Mouse (Mus musculus) brown adipose tissue, adult 24 weeks (tissue): Measurements from ENCODE around the gene Cnpy4. TPM values are rescaled to one million over a fixed set of nuclear protein-coding genes. Genes with fewer than 3 reads are reported as not detected.

Experiments
- H3K27ac ChIP-seq: fragments of 200-500 bp; replicated peaks from 2 replicates; pipeline ENCODE4 v1.5.1; 2012; ENCODE audit warnings: low read depth, mild to moderate bottlenecking, low read length
- H3K4me1 ChIP-seq: fragments of 200-500 bp; 2 replicates; pipeline ENCODE4 v1.6.1; 2012; ENCODE audit warnings: low read length, mixed read lengths; ENCODE audit not compliant: control insufficient read depth, insufficient read depth, insufficient read length
- H3K4me3 ChIP-seq: fragments of 200-500 bp; 2 replicates; pipeline ENCODE4 v1.5.1; 2012; ENCODE audit warnings: low read depth, mild to moderate bottlenecking, low read length, moderate library complexity; ENCODE audit not compliant: insufficient read depth
- polyA plus RNA-seq: library from polyadenylated mRNA; stranded (reverse); fragments of >200 nt; gene quantifications from 2 replicates; pipeline ENCODE4 v1.2.4, GENCODE M21; 2012; ENCODE audit not compliant: missing spikeins, insufficient read depth, insufficient read length

Cnpy4 gene
- polyA plus RNA-seq: 8.0 and 11.0 TPM in 2 replicates

DNA sequence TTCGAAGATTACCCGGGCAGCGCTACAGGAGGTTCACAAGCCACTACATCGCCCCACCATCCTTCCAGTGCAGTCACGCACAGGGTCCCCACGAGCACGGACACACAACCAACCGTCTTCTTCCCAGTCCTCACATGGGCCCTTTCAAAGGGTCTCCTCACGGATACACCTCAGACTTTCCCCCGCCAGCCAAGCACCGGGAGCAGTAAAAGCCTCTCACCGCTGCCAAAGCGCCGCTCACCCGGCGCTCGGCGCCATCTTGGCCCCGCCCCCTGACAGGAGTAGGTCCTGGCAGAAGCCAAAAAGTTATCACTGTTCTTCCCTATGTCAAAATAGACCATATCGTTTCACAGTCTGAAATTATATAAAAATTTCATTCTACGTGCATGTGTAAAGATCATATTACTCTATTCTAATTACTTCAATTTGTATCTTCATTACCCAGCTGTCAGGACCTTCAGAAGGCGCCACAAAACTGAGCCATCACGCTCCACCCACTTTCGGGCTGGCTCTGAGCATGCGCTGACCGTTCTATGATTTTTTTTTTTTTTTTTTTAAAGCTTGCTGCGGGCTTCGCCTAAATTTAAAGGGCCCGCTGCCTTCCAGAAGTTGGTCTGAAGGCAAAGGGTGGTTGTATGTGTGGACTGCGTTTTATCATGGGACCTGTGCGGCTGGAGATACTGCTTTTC is at the start of gene Cnpy4, which contains the start of gene Taf6:
Gene Cnpy4, plus strand, starts transcription at position 536 of the 689 bp plus-strand sequence.
Gene Taf6, minus strand, starts transcription at position 502 of the 689 bp plus-strand sequence.
- no peaks in the 10 kb centered on the region for H3K4me1 ChIP-seq

DNA sequence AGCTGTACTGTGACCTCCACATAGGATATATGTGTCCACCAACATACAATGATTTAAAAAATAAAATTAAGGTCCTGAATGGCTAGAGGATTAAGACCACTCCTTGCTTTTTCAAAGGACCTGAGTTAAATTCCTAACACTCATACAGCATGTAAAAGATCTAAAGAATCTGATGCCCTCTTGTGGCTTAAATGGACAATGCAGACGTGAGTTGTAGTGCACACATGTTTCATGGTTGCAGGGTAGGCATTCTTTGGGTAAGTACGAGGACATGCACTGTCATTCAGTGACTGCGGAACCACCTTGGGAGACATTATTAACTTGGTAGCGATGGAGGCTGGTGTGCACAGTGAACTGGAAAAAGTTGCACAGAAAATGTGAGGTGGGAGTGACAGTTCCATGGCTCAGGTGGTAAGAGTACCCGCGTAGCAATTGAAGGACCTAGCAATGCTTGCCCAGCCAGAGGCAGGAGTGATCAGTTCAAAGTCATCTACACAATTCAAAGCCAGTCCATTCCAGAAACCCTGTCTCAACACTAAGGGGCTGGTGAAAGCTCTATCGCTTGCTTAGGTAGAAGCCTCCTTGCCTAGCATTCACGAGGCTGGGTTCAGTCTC is 49.2 kb upstream of the Cnpy4 start:
- Histone ChIP-seq H3K27ac (no peak overlapping the region), H3K4me3 (no peak overlapping the region), H3K4me1 (no peaks in the 10 kb centered on the region)

More for the DNA sequence above, at the start of gene Cnpy4, which contains the start of gene Taf6:
- H3K4me3 ChIP-seq: peak within 1 kb of the TSS; percentile 94
- peak within 1 kb of the TSS; percentile 92 for H3K27ac ChIP-seq

DNA sequence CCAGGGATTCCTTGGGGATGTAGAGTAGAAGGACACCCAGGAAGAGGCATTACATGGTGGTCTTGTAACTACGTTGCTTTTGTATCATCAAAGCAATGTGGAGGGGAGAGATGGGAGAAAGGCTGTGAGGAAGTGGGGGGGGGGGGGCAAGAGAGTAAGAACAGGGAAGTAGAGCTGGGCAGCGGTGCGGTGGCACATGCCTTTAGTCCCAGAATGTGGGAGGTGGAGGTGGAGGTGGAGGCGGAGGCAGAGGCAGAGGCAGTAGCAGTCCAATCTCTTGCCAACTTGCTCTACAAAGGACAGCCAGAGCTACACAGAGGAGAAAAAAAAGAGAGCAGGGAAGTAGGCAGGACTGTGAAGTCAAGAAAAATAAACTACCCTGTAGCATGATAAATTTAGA is 48.7 kb upstream of the Cnpy4 start:
- H3K4me1 ChIP-seq: no peaks in the 10 kb centered on the region
- H3K4me3 ChIP-seq: no peak overlapping the region
- H3K27ac ChIP-seq: no peak overlapping the region

DNA sequence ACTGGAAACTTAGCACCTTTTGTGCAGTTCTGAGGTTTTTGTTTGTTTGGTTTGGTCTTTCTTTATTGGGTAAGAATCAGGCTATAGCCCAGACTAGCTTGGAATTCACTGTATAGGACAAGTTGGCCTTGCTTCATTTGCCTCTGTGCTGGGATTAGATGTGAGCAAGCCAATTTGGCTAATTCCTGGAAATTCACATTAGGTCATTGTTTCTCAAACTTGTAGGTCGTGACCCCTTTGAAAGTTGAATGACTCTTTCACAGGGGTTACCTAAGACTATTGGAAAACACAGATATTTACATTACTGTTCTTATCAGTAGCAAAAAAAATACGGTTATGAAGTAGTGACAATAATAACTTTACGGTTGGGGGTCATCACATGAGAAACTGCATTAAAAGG is 32.9 kb upstream of the Cnpy4 start:
- no peaks in the 10 kb centered on the region for H3K4me1 ChIP-seq
- H3K27ac ChIP-seq: no peak overlapping the region
- no peak overlapping the region for H3K4me3 ChIP-seq

DNA sequence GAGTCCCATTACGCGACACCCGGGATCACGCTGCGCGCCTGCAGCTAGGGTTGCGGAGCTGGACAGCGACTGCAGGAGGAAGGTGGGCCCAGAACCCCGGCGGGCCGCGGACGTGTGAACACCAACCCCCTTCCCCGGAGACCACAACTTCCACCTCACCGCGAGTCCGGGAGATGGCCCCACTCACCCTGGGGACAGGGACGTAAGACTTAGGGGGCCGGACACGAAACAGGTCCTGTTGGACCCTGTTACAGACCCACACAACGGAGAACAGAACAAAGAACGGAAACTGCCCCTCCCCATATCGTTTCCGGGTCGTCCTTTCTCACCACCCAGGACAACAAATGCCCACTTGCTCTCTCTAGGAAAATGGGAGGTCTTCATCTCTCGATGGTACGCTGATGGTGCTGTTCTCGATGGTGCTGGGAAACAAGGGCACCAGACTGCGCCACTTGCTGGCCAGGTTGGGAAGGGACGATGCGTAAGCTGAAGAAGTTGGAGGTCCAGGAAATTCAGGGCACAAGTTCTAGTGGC is 31.8 kb upstream of the Cnpy4 start, which contains the start of gene Zfp113:
Gene Zfp113, minus strand, starts transcription at position 302 of the 534 bp plus-strand sequence.
- H3K27ac ChIP-seq: peak within 1 kb of the TSS; percentile 92
- H3K4me1 ChIP-seq: no peaks in the 10 kb centered on the region
- H3K4me3 ChIP-seq: peak within 1 kb of the TSS; percentile 97

DNA sequence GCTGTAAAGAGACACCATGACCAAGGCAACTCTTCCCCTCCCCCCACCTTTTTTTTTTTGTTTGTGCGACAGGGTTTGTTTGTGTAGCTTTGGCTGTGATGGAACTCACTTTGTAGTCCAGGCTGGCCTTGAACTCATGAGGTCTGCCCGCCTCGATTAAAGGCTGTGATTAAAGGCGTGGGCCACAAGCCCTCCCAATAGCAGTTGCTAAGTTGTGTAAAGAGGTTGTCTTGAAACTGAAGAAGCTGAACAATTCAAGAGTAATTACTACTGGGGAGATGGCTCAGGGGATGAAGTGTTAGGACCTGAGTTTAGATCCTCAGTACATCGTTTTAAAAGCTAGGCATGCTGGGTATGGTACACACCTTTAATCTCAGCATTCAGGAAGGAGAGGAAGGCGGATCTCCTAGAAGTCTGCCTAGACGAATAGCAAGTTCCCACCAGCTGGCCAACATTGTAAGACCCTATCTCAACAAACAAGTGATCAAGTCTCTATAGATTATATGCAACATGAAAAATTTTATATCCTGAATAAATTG is 27.0 kb upstream of the Cnpy4 start:
- Histone ChIP-seq H3K4me3 (no peak overlapping the region), H3K4me1 (peaks cover 2% of the 10 kb centered on the region; the same call in 1 of the 2 replicates), H3K27ac (no peak overlapping the region)

DNA sequence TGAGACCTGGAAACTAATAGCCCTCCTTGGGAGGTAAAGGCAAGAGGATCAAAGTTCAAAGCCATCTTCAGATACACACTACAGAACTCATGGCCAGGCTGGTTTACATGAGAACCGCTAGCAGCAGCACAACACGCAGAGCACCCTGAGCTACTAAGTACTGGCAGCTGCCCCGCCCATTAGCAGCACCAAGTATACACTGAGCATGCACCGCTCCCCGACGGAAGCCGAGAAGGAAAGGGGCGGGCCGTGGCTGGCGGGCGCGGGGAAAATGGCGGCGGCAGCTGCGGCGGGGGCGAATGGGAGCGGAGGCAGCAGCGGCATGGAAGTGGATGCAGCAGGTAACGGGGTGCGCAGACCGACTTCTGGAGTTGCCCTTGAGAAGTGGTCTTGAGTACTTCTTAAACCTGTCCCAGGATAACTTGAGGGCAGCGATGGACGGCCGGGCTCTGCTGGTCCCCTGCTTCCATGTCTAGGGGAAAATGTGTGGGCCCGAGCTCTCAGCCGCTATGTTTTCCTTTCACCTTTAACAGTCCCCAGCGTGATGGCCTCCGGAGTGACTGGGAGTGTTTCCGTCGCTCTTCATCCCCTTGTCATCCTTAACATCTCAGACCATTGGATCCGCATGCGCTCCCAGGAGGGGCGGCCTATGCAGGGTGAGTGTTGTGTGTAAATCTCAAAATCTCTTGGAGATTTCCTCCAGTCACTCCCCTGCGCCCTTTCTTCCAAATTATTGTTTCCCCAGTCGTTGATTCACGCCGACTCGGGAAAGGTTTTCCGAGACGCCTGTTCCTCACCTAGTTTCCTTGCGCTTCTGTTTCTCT is 26.2 kb upstream of the Cnpy4 start, which contains the start of gene Cops6:
Gene Cops6, plus strand, starts transcription at position 230 of the 824 bp plus-strand sequence.
- Histone ChIP-seq H3K27ac (peak within 1 kb of the TSS; percentile 53), H3K4me3 (peak within 1 kb of the TSS; percentile 83), H3K4me1 (peaks cover 2% of the 10 kb centered on the region; the same call in 1 of the 2 replicates)

DNA sequence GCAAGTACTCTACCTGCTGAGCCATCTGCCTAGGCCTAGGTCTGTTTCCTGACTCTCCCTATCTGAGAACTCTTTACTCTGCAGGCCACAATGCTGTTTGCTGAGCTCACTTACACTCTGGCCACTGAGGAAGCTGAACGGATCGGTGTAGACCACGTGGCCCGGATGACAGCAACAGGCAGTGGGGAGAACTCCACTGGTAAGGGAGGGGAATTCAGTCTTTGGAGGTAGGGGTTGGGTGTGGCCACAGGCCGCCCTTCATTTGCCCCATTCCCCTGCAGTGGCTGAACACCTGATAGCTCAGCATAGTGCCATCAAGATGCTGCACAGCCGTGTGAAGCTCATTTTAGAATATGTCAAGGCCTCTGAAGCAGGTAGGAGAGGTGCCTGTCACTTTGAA is 24.2 kb upstream of the Cnpy4 start:
- H3K27ac ChIP-seq: no peak overlapping the region
- H3K4me3 ChIP-seq: no peak overlapping the region

DNA sequence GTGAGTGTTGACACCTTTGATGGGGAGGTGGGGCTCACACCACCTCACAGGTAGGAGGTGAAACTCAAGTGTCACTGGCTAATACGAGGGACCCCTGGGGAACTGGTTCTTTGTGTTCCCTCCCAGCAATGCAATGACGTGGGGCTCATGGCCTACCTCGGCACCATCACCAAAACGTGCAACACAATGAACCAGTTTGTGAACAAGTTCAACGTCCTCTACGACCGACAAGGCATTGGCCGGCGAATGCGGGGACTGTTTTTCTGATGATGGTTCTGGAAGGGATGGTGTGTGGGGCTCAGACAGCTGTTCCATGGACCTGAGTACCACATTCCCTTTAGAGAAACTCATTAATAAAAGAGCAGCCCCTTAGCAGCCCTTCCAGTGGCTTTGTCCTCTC is 23.7 kb upstream of the Cnpy4 start:
- Histone ChIP-seq H3K27ac (no peak overlapping the region), H3K4me1 (peaks cover 2% of the 10 kb centered on the region; the same call in 1 of the 2 replicates)

More for the DNA sequence above, 24.2 kb upstream of the Cnpy4 start:
- H3K4me1 ChIP-seq: peaks cover 2% of the 10 kb centered on the region; the same call in 1 of the 2 replicates

DNA sequence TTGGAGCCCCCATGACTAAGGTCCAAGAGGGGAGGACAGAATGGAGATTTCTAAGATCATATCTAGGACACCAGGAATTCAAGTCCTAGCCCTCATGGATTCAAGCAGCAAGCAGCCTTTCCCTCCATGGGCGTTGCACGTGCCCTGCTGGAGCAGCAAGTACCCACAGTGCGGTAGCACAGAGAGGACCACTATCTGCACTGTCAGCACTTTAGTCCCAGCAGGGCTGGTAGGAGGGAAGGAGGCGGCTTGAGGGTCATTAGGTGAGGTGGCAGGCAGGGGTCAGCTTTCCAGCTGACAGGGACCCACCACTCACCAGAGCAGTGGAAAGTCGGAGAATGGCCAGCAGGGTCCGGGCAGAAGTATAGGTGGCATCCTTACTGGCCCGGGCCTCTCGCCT is 21.7 kb upstream of the Cnpy4 start:
- H3K4me1 ChIP-seq: peaks cover 2% of the 10 kb centered on the region; the same call in 1 of the 2 replicates
- H3K27ac ChIP-seq: no peak overlapping the region
- no peak overlapping the region for H3K4me3 ChIP-seq

More for the DNA sequence above, 23.7 kb upstream of the Cnpy4 start:
- H3K4me3 ChIP-seq: no peak overlapping the region

DNA sequence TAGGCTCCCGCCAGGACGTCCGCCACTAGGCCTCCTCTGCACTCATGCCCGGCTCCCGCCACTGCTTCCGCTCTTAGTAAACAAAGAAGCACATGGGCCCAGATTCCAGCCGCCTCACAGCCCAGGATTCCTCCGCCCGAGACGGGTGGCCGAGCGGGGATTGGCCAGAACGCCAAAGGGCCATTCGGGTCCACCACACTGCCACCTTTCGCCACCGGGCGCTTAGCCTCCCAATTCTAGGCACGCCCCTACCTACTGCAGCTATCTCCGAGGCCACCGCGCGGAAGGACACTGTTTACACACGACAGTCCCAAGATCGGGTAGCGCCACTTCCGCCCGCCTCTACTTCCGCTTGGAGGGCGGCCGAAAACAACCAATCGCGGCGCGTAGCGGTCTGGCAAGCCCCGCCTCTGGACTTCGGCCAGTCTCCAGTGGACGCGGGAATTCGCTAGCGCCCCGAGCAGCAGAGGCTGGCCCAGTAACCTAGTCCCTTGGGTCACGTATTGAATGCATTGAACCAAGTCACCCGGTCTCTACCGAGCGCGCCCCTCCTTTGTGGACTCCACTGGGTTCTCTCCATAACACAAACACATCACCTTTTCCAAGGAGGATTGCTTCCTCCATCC is 16.2 kb upstream of the Cnpy4 start:
- Histone ChIP-seq H3K4me1 (peaks cover 3% of the 10 kb centered on the region; the same call in 1 of the 2 replicates), H3K4me3 (peak overlapping the region; percentile 78), H3K27ac (peak overlapping the region; percentile 90)

DNA sequence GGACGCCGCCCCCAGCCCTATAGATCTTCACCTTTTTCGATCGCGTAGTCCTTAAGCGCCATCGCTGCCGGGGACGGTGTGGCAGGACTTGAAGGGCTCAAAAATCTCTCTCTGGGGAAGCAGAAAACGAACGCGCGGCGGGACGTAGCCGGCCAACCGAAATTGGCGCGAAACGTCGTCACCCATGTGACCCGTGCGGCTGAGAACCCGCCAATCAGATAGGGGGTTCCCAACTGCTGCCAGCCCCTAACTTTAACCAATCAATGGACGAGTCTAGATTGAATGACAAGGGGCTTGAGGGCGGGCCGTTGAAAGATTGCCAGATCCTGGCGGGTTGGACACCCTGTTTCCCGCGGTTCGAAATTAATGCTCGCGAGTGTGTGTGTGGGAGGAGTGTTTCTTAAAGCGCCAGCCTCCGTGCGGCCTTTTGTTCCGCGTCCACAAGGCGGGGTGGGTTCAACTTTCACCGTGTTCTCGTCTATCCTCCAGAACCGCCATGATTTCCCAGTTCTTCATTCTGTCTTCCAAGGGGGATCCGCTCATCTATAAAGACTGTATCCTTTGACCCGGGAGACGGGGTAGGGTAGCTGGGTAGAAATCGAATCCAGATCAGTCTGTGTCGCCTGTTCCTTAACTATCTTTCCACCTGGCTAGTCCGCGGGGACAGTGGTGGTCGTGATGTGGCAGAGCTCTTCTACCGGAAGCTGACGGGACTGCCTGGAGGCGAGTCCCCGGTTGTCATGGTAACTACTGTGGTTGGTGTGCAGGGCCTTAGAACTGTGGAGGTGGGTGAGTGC is 15.4 kb upstream of the Cnpy4 start, which contains the start of the genes Ap4m1 and Mcm7:
Gene Ap4m1, plus strand, starts transcription at position 308 of the 797 bp plus-strand sequence.
Gene Mcm7, minus strand, starts transcription at position 728 of the 797 bp plus-strand sequence.
- Histone ChIP-seq H3K27ac (peak within 1 kb of the TSS; percentile 90), H3K4me3 (peak within 1 kb of the TSS; percentile 82), H3K4me1 (peaks cover 3% of the 10 kb centered on the region; the same call in 1 of the 2 replicates)

DNA sequence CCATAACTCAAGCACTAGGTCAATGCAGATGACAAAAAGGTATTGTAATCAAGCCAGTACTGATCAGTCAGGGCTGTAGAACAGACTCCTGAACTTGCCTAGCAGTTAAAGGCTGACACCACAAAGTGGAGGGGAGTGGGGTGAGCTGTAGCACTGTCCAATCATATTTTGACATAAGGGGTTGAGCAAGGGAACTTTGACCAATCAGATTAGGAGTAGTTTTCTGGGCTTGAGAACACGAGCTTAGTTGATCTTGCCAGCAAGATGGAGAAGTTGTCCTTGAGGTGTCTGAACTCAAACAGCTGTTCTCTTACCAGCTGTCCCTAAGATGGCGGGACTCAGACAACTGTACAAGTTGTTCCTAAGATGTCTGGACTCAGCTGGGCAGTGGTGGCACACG is 14.1 kb upstream of the Cnpy4 start:
- H3K4me3 ChIP-seq: no peak overlapping the region

More for the DNA sequence above, 14.1 kb upstream of the Cnpy4 start:
- peaks cover 3% of the 10 kb centered on the region; the same call in 1 of the 2 replicates for H3K4me1 ChIP-seq
- no peak overlapping the region for H3K27ac ChIP-seq
